Mouse (Mus musculus): ENCODE results near the gene Tmcc1. TPM values are rescaled to one million over a fixed set of nuclear protein-coding genes. Genes with fewer than 3 reads are reported as not detected.

The Tmcc1 gene
- polyA plus RNA-seq, 1 experiment from 2014 or later, result 28.8 TPM

DNA sequence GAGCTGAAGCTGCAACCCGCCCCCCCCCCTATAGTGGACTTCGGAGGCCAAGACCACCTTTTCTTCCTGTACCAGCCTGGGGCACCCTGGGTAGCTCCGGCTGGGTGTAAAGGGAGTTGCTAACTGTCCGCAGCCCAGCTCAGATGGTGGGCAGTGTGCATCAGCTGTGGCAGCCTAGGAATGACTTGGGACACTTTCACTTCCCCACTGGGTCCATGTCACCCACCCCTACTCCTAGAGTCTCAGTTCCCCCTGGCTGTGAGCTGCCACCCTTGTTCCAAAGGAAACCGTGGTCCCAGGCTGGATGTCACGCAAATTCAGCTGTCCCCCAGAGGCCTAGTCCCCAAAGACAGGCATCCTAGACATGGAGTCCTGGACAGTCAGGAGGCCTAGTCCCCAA, 188.6 kb downstream of the Tmcc1 start:
- Histone ChIP-seq H3K4me1 (no peaks in the 10 kb centered on the region), H3K27me3 (replicated peaks) (no peaks in the 10 kb centered on the region), H3K9me3 (no peaks in the 10 kb centered on the region), H3K36me3 (replicated peaks) (no peaks in the 10 kb centered on the region), H3K4me3 (no peak overlapping the region), H3K4me2 (no peak overlapping the region), H3K9ac (no peak overlapping the region), H3K27ac (no peak overlapping the region)
- WGBS, result 89% methylated on average over 6 of the region's 6 CpGs
- ATAC-seq (replicated peaks), result no peak

DNA sequence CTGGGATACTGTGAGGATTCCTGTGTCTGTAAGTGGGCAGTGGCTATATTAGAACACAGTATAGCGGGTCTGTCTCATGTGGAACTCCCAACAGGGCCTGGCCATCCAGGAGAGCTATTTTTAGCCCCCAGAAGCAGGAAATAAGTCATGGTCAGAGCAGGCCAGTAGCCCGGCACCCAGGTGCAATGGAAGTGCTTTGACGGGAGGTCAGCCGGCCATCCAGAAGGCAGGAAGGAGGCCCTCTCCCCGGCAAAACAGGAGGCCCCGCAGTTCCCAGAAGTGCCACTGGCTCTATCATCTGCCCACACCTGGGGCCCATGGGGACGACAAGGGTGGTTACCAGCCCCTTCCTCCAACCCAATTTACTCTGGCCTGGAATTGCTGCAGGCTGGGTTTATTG, 189.2 kb downstream of the Tmcc1 start:
- no peaks in the 10 kb centered on the region for H3K27me3 ChIP-seq (replicated peaks)
- ATAC-seq (replicated peaks), result no peak
- no peaks in the 10 kb centered on the region for H3K36me3 ChIP-seq (replicated peaks)
- WGBS, result 61% methylated on average over 7 of the region's 7 CpGs
- no peaks in the 10 kb centered on the region for H3K4me1 ChIP-seq
- no peak overlapping the region for H3K4me3 ChIP-seq
- H3K4me2 ChIP-seq, result no peak overlapping the region
- no peak overlapping the region for H3K27ac ChIP-seq
- no peaks in the 10 kb centered on the region for H3K9me3 ChIP-seq
- no peak overlapping the region for H3K9ac ChIP-seq

DNA sequence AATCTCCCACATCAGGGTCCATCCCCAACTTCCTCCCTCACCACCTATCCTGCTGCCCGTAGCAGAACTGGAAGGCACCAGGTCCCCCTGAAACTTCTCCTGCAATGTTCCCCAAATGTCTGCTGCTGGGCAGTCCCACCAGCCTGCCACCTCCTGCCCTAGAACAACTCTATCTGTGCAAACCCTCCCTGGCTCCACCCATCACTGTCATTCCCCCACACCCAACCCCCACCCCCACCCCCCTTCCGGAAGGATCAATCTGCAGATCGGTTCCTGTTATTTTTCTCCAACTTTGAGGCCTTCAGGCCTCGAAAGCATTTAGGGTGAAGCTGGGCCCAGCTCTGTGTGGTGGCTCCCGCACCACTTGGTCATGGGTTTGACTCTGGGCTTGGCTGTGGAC, 189.8 kb downstream of the Tmcc1 start:
- no peak overlapping the region for H3K27ac ChIP-seq
- 78% methylated on average over 5 of the region's 5 CpGs for WGBS

DNA sequence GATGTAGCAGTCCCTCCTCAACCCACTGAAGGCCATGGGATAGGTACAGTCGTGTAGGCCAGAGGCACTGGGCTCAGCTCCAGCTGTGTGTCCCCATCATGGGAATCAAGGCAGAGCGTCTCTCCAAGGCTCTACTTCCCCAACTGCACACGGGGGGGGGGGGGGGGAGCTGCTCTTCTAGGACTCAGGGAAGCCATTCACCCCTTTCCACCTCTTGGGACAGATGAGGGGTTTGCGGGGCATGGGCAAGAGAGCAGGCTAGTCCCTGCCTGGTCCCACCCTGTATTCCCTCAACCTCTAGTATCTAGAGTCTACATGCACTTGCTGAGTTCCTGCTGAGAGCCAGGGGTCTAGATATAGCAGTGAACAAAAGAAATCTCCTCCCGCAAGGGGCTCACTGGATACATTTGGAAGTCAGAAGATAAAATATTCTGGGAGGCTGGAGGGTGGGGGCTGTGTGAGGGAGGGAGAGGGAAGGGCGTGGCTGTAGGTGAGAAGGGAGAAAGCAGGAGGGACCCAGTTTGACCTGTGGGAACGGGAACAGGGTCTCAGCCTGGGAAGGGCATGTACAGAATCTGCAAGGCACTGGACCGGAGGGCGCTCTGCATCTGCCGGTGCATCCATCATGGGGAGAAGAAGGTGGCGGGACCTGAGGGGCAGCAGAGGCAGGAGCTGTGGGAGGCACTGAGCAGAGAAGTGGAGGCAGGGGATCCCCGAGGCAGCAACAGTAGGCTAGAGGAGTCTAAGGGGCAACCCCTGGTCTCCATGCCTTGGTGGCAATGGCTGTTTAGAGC, 190.8 kb downstream of the Tmcc1 start:
- WGBS, result 73% methylated on average over 12 of the region's 12 CpGs
- H3K9ac ChIP-seq, result no peak overlapping the region
- H3K4me1 ChIP-seq, result no peaks in the 10 kb centered on the region
- no peaks in the 10 kb centered on the region for H3K9me3 ChIP-seq
- no peak overlapping the region for H3K4me3 ChIP-seq
- ATAC-seq (replicated peaks), result no peak
- no peak overlapping the region for H3K4me2 ChIP-seq
- H3K27ac ChIP-seq, result no peak overlapping the region
- H3K36me3 ChIP-seq (replicated peaks), result no peaks in the 10 kb centered on the region
- H3K27me3 ChIP-seq (replicated peaks), result no peaks in the 10 kb centered on the region

More for the DNA sequence above, 189.8 kb downstream of the Tmcc1 start:
- H3K4me1 ChIP-seq, result no peaks in the 10 kb centered on the region
- no peaks in the 10 kb centered on the region for H3K27me3 ChIP-seq (replicated peaks)
- no peaks in the 10 kb centered on the region for H3K36me3 ChIP-seq (replicated peaks)
- no peak overlapping the region for H3K9ac ChIP-seq
- no peaks in the 10 kb centered on the region for H3K9me3 ChIP-seq
- H3K4me3 ChIP-seq, result no peak overlapping the region
- no peak overlapping the region for H3K4me2 ChIP-seq
- no peak for ATAC-seq (replicated peaks)

DNA sequence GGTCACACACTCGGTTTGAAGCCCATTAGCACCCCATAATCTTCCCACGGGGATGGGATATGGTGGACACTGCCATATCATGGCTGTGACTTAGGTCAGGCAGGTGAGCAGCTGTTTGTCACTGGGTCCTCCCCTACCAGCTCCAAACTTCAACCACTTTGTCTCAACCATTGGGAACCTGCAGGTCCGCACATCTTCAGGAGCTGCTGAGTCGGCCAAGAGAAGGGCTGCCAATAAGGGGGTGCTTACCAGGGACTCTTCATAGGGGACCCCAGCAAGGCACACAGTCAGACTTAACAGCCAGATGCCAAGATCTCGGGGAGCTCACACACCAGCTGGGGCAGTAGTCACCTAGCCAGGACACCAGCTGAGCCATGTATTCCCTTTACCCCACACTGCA, 192.4 kb downstream of the Tmcc1 start:
- no peak overlapping the region for H3K4me2 ChIP-seq
- H3K36me3 ChIP-seq (replicated peaks), result no peaks in the 10 kb centered on the region
- no peak for ATAC-seq (replicated peaks)
- H3K4me3 ChIP-seq, result no peak overlapping the region
- no peak overlapping the region for H3K9ac ChIP-seq
- WGBS, result 84% methylated on average over 5 of the region's 5 CpGs
- H3K27me3 ChIP-seq (replicated peaks), result peaks cover 4% of the 10 kb centered on the region; the same call in 1 of the 2 replicates
- H3K27ac ChIP-seq, result no peak overlapping the region
- H3K4me1 ChIP-seq, result no peaks in the 10 kb centered on the region
- no peaks in the 10 kb centered on the region for H3K9me3 ChIP-seq

DNA sequence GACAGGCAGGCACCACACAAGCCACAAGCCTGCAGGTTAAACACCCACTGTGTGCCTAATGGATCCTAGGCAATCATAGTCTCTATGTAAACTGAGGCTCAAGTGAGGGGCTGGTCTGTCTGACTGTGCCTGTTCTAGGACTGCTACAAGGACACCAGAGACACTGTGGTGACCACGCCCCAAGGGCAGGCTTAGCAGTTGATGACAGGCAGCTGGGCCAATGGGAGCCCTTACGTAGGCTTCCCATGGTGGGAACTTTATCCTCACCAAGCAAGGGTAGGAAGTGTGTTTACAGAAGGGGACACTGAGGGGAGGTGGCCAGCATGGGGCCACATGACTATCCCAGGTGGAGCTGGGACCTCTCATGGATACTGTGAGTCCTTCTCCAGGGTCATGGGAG, 194.1 kb downstream of the Tmcc1 start:
- 81% methylated on average over 2 of the region's 2 CpGs for WGBS
- Histone ChIP-seq H3K9me3 (no peaks in the 10 kb centered on the region), H3K9ac (no peak overlapping the region)

DNA sequence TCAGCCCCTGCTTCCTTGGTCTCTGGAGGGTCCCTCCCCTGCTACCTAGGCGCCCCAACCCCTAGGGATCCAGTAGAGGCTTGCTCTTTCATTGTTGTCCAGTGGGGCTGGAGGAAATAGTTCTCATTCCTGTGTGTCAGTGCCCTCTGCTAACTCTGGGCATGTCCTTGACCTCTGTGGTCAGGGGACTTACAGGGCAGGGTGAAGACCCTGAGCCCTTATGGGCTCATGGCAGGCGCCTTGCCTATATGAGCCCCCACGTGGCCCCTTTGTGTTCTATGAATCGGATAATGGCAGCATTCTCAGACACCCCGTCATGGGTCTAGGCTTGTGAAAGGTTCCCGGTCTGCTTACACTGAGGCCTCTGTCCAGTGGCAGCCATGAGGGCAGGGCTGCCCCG, 194.5 kb downstream of the Tmcc1 start:
- Histone ChIP-seq H3K4me1 (peaks cover 13% of the 10 kb centered on the region), H3K9ac (no peak overlapping the region), H3K27ac (no peak overlapping the region), H3K27me3 (replicated peaks) (peaks cover 15% of the 10 kb centered on the region), H3K36me3 (replicated peaks) (no peaks in the 10 kb centered on the region), H3K4me3 (no peak overlapping the region), H3K4me2 (no peak overlapping the region), H3K9me3 (no peaks in the 10 kb centered on the region)
- no peak for ATAC-seq (replicated peaks)
- WGBS, result 82% methylated on average over 7 of the region's 7 CpGs

More for the DNA sequence above, 194.1 kb downstream of the Tmcc1 start:
- Histone ChIP-seq H3K27ac (no peak overlapping the region), H3K27me3 (replicated peaks) (peaks cover 11% of the 10 kb centered on the region), H3K4me3 (no peak overlapping the region), H3K36me3 (replicated peaks) (no peaks in the 10 kb centered on the region), H3K4me1 (peaks cover 8% of the 10 kb centered on the region), H3K4me2 (no peak overlapping the region)
- no peak for ATAC-seq (replicated peaks)

DNA sequence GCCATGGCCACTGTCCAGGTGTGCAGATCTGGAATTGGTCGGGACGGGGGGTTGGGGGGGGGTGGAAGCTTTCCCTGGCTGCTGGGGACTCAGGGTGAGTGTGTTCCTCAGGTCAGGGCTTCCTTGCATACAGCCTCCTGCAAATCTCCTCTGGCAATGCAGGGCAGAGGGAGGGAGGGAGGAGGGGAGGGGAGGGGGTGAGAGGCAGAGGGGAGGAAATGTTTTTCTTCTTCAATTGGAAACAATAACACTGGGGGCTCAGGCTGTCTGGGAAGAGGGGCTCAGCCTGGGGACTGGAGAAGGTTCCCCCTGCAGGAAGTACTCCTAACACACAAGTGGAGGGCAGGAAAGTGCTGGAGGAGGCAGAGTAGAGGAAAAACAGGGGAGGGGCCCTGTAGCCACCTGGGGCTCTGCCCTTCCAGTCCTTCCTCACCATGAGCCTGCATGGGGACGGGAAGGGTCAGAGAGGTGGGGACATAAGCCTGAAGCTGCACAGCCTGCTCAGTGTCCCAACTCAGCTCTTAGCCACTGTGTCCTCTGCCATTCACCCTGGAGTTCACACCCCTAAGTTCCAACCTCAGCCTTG, 195.5 kb downstream of the Tmcc1 start:
- no peak overlapping the region for H3K27ac ChIP-seq
- H3K4me3 ChIP-seq, result no peak overlapping the region
- ATAC-seq (replicated peaks), result no peak
- no peaks in the 10 kb centered on the region for H3K9me3 ChIP-seq
- no peak overlapping the region for H3K4me2 ChIP-seq
- no peak overlapping the region for H3K9ac ChIP-seq
- peaks cover 25% of the 10 kb centered on the region for H3K27me3 ChIP-seq (replicated peaks)
- no peaks in the 10 kb centered on the region for H3K36me3 ChIP-seq (replicated peaks)
- H3K4me1 ChIP-seq, result peaks cover 21% of the 10 kb centered on the region
- WGBS, result 24% methylated on average over 3 of the region's 3 CpGs

DNA sequence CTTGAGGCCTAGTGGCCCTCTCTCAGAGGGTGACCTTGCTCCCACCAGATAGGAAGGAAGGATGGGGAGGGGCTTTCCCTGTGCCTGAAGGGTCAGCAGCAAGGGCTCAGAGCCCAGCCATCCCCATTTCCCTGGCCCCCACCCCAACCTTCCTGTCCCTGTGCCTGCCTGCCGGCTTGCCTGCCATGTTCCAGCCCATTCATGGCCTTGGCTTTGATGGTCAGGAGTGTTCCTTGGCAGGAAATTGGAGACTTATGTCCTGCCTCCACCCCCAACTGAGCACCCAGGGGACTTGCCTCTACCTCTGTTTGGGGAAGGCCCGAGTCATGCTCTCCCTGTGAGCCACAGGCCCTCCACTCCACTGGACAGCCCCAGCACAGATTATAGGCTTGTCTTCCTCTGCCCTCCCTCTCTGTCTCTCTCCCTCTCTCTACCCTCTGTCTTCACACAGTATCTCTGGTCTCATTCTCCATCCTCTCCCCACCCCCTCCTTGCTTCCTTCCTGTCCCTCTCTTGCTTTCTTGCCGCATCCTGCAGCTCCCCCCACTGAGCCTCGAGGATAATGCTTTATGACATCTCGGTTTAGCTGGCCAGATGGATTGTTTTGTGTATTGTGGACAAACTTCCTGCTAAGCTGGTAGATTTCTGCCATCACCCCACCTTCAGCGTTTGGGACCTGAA, 197.0 kb downstream of the Tmcc1 start:
- H3K27me3 ChIP-seq (replicated peaks), result peaks cover 40% of the 10 kb centered on the region
- no peak for ATAC-seq (replicated peaks)
- no peak overlapping the region for H3K4me2 ChIP-seq

DNA sequence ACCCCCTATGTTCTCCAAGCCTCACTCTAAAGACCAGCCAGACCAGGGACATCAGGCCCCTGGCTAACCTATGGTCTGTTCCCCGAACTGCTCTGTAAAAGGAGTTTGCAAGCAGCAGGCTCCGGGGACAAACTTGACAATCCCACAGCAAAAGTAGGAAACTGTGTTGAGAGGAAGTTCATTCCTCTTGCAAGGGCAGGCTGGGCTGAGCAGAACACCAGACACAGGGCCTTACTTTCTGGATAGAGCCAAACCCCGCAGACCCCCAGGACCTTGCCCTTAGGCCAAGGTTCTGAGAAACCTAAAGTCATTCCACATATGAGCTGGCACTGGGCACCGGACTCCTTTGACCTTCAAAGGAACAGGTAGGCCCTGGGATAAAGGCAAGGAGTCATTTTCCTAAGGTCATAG, 197.8 kb downstream of the Tmcc1 start:
- peaks cover 44% of the 10 kb centered on the region for H3K27me3 ChIP-seq (replicated peaks)
- ATAC-seq (replicated peaks), result no peak
- H3K4me3 ChIP-seq, result no peak overlapping the region
- no peak overlapping the region for H3K9ac ChIP-seq
- peak overlapping the region; percentile 88; the same call in 1 of the 2 replicates for H3K4me2 ChIP-seq
- H3K36me3 ChIP-seq (replicated peaks), result no peaks in the 10 kb centered on the region
- H3K9me3 ChIP-seq, result no peaks in the 10 kb centered on the region
- peak overlapping the region; percentile 14; the same call in 1 of the 2 replicates for H3K27ac ChIP-seq
- WGBS, result 54% methylated on average over 4 of the region's 4 CpGs
- H3K4me1 ChIP-seq, result peaks cover 21% of the 10 kb centered on the region

More for the DNA sequence above, 197.0 kb downstream of the Tmcc1 start:
- H3K9me3 ChIP-seq, result no peaks in the 10 kb centered on the region
- no peak overlapping the region for H3K4me3 ChIP-seq
- WGBS, result 32% methylated on average over 6 of the region's 6 CpGs
- H3K36me3 ChIP-seq (replicated peaks), result no peaks in the 10 kb centered on the region
- H3K9ac ChIP-seq, result no peak overlapping the region
- peak overlapping the region; percentile 51 for H3K27ac ChIP-seq
- peaks cover 21% of the 10 kb centered on the region for H3K4me1 ChIP-seq

DNA sequence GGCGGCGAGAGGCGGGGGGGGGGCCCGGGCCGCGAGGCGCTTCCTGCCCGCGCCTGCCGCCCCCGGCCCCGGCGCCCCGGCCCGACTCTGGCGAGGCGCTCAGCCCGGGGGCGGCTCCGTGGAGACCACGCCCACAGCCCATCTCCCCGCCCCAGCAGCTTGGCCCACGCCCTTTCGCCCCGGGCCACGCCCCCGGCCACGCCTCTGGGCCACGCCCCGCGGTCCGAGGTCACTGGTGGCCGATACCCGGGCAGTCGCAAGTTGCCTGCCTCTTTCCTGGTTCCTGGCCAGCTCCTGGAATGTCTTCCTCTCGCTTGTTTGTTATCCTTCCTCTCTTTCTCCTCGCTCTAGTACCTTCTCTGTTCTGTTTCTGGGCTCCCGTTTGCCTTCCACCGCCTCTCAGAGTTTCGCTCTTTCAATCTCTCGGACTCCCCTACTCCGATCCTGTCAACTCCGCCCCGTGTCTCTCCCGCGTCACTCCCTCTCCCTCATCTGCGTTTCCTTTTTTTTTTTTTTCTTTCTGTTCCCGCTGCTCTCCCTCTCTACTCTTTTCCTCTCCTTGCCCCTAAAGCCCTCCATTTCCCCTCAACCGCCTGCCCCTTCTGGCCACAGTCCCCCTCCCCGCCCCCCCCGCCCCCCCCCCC, 198.3 kb downstream of the Tmcc1 start, which contains the start of gene Plxnd1:
TSS of gene Plxnd1 (minus strand) at position 129 of the 644 bp plus-strand sequence.
- no peak; the same call in 1 of the 2 replicates for ATAC-seq (replicated peaks)
- H3K9ac ChIP-seq, result peak within 1 kb of the TSS; percentile 33
- peaks cover 44% of the 10 kb centered on the region for H3K27me3 ChIP-seq (replicated peaks)
- H3K4me2 ChIP-seq, result peak within 1 kb of the TSS; percentile 88
- no peaks in the 10 kb centered on the region for H3K36me3 ChIP-seq (replicated peaks)
- H3K9me3 ChIP-seq, result no peaks in the 10 kb centered on the region
- WGBS, result under 1% methylated on average over 47 of the region's 51 CpGs
- peak within 1 kb of the TSS; percentile 34 for H3K27ac ChIP-seq
- H3K4me1 ChIP-seq, result peaks cover 21% of the 10 kb centered on the region
- H3K4me3 ChIP-seq, result peak within 1 kb of the TSS; percentile 51
